Mouse (Mus musculus): Measurements from ENCODE around the gene Utp15. TPM values are rescaled to one million over a fixed set of nuclear protein-coding genes. Genes with fewer than 3 reads are reported as not detected.

Gene Utp15
- polyA plus RNA-seq, 1 experiment from 2014 or later: 34.9 TPM

GRCm38 (mm10) chr13:98201436-98201835 lies 61.4 kb downstream of the Utp15 start:
- 68% methylated on average over 9 of the region's 9 CpGs for WGBS

More at GRCm38 (mm10) chr13:98201436-98201835, 61.4 kb downstream of the Utp15 start:
- Histone ChIP-seq H3K4me2 (replicated peaks) (no peak overlapping the region), H3K9me3 (no peaks in the 10 kb centered on the region), H3K4me1 (peaks cover 10% of the 10 kb centered on the region; the same call in 1 of the 2 replicates), H3K9ac (no peak overlapping the region), H3K27me3 (replicated peaks) (no peaks in the 10 kb centered on the region), H3K36me3 (no peaks in the 10 kb centered on the region), H3K4me3 (no peak overlapping the region), H3K27ac (no peak overlapping the region)
- no peak for ATAC-seq (ENCODE audit: low FRiP score, low read depth)

Other genes with a start within 250 kb of the Utp15 start
- gene Arhgef28, start 56.6 kb downstream of the Utp15 start, polyA plus RNA-seq (2016; fragmentation: Nextera tagmentation; extraction: Ambion mirVana): 11.4 and 11.7 TPM in 2 replicates
- 41.4 and 46.1 TPM in 2 replicates for gene Ankra2, start within 50 bp of the Utp15 start, polyA plus RNA-seq (2016; fragmentation: Nextera tagmentation; extraction: Ambion mirVana)
- not detected in 2 replicates for gene Gm21976, start 16.8 kb upstream of the Utp15 start, polyA plus RNA-seq (2016; fragmentation: Nextera tagmentation; extraction: Ambion mirVana)
- 648 and 669 TPM in 2 replicates for gene Btf3, start 54.0 kb upstream of the Utp15 start, polyA plus RNA-seq (2016; fragmentation: Nextera tagmentation; extraction: Ambion mirVana)
- 4.9 and 5.7 TPM in 2 replicates for gene Foxd1, start 91.2 kb upstream of the Utp15 start, polyA plus RNA-seq (2016; fragmentation: Nextera tagmentation; extraction: Ambion mirVana)
- gene Gm10320, start 229.0 kb upstream of the Utp15 start, polyA plus RNA-seq (2016; fragmentation: Nextera tagmentation; extraction: Ambion mirVana): 0.65 and 1.0 TPM in 2 replicates

Data from neural tube, embryonic 12.5 days (tissue).